Mouse (Mus musculus) myocyte (in vitro differentiated cells): ENCODE measurements around the gene Gm20816. TPM values are rescaled to one million over a fixed set of nuclear protein-coding genes. Genes with fewer than 3 reads are reported as not detected.
"Not testable (repeated sequence)": the region's sequence is repeated elsewhere in the genome, so short reads cannot be mapped to it uniquely, and the experiment has no call there.

Source experiments
- H3K27me3 ChIP-seq: one replicate; pipeline ENCODE4 v1.6.1; 2011; ENCODE audit not compliant: control insufficient read depth, insufficient read depth, insufficient read length
- H3K36me3 ChIP-seq: one replicate; pipeline ENCODE4 v1.6.1; 2011; ENCODE audit not compliant: control insufficient read depth, insufficient read depth
- H3K4me2 ChIP-seq: one replicate; pipeline ENCODE4 v1.6.1; 2011; ENCODE audit warnings: low read depth, control low read depth
- H3K4me3 ChIP-seq: one replicate; pipeline ENCODE4 v1.5.1; 2011; ENCODE audit warnings: mild to moderate bottlenecking, control low read depth, moderate library complexity
- H3K79me2 ChIP-seq: one replicate; pipeline ENCODE4 v1.6.1; 2011; ENCODE audit not compliant: control insufficient read depth, insufficient read depth
- H3ac ChIP-seq: one replicate; pipeline ENCODE4 v1.6.1; 2011; ENCODE audit not compliant: control insufficient read depth, insufficient read length
- polyA plus RNA-seq: library from polyadenylated mRNA; unstranded; fragments of >200 nt; fragmentation: generic; extraction: Trizol; gene quantifications from one replicate; pipeline ENCODE4 v1.2.1, GENCODE M21; 2012; ENCODE audit warnings: missing spikeins

Gene Gm20816
- polyA plus RNA-seq, result not detected

GRCm38 (mm10) chrY:68537655-68538054 is at the start of gene Gm20816:
Gene Gm20816 (plus strand): TSS chrY:68537955.
- not testable (repeated sequence) for H3K79me2 ChIP-seq, H3ac ChIP-seq, H3K4me2 ChIP-seq

More at GRCm38 (mm10) chrY:68537655-68538054, at the start of gene Gm20816:
- not testable (repeated sequence) for H3K27me3 ChIP-seq, H3K36me3 ChIP-seq, H3K4me3 ChIP-seq

Other genes with a start within 250 kb of the Gm20816 start
- not detected for gene Gm20937, start 243.1 kb upstream of the Gm20816 start, polyA plus RNA-seq